Mouse (Mus musculus) testis, adult 2 months (tissue): Measurements from ENCODE around the gene Lrmda.

Experiments used
- CTCF ChIP-seq: fragments of 200-500 bp; IDR thresholded peaks from 2 replicates; pipeline ENCODE4 v1.5.1; 2012; ENCODE audit warnings: low read depth, mild to moderate bottlenecking, inconsistent platforms, low read length, moderate library complexity; ENCODE audit not compliant: control insufficient read depth, insufficient read depth, insufficient replicate concordance
- POLR2A ChIP-seq: fragments of 200-500 bp; IDR thresholded peaks from 2 replicates; pipeline ENCODE4 v1.6.1; 2012; ENCODE audit warnings: low read depth, mild to moderate bottlenecking, inconsistent platforms, low read length, moderate library complexity; ENCODE audit not compliant: control insufficient read depth

DNA sequence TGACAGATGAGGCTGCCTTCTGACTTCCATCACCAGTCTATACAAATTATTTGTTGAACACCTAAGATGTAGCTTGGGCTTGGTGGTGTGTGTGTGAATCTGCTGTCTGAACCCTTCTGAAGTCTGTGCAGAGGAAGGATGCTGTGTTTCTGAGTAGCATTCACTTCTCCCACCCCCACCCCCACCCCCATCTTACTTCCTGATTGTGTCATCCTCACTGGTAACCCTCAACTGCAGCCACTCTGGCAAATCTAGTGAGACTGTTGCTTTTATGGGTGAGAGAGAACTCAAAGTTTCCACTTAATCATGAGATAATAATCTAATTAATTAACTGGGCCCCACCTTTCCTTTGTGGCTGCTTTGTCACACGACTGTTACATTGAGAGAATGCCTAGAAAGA lies 1025.8 kb downstream of the Lrmda start:
- TF ChIP-seq CTCF (no peak), POLR2A (no peak)
